13 mouse cellular contexts compared by ENCODE assay signal in genomic region chr2:132939056-132939455, GRCm38 (mm10). TPM values are rescaled to one million over a fixed set of nuclear protein-coding genes. Genes with fewer than 3 reads are reported as not detected.
DNase-seq lines count a peak whose midpoint lies in the region.
"Had no signal": no experiment of that assay in that cellular context is flagged by ENCODE, and none has a peak within 500 bp of the region (broad histone marks: within the 10 kb centered on the region; RNA-seq: fewer than 3 reads in every experiment).

No protein-coding gene starts in this region.

- DNase-seq in urinary bladder, postnatal 14 days (ENCODE audit: low spot score), result peak; percentile 7
- no peak for DNase-seq in urinary bladder, adult 18-20 months (ENCODE audit: low spot score in 2 of 2)
- peak; percentile 93 for DNase-seq in kidney, adult 9 months
- DNase-seq in kidney, postnatal 4 days, result peak; percentile 41 to 58
- DNase-seq in B cell, adult 2 months, result no peak
- no peak for DNase-seq in layer of hippocampus, postnatal 14 days (ENCODE audit: low spot score in 2 of 2)
- DNase-seq in left cerebral cortex, adult 18-20 months (ENCODE audit: low spot score in 2 of 2), result no peak
- DNase-seq: cerebellum, postnatal 10 days; gastrocnemius, postnatal 36 days; liver, embryonic 13.5 days; right cerebral cortex, postnatal 14 days; thymus, postnatal 4 days had no signal

RNA-seq across cellular contexts. Expression of gene Fermt1, which starts 6.7 kb away (rescaled TPM):
- under 1 TPM; 0.19 to 0.76 TPM for total RNA-seq in layer of hippocampus, postnatal 14 days (2021)
- total RNA-seq in left cerebral cortex, adult 18-20 months (2021), result 1 to 10 TPM in 1 of 2 experiments, under 1 TPM in 1; 0.56 to 1.5 TPM
- total RNA-seq: gastrocnemius, postnatal 36 days; heart, postnatal 25 days had no signal

RNA-seq across cellular contexts. Expression of gene Lrrn4, which starts 58.4 kb away (rescaled TPM):
- under 1 TPM; 0.69 to 0.76 TPM for total RNA-seq in layer of hippocampus, postnatal 14 days (2021)
- under 1 TPM; 0.16 to 0.23 TPM for total RNA-seq in left cerebral cortex, adult 18-20 months (2021)

Comparison
In these comparisons a context has a peak if more than half of its experiments do, and no peak if none do; other contexts are left out.
1. DNase-seq: peak in urinary bladder, postnatal 14 days (single experiment), kidney, adult 9 months (single experiment) and kidney, postnatal 4 days (2 of 2); none in urinary bladder, adult 18-20 months (0 of 2), B cell, adult 2 months (0 of 2), layer of hippocampus, postnatal 14 days (0 of 2) and left cerebral cortex, adult 18-20 months (0 of 2).